Mouse (Mus musculus): ENCODE results near the gene H2-Eb1.
"Not testable (repeated sequence)": the region's sequence is repeated elsewhere in the genome, so short reads cannot be mapped to it uniquely, and the experiment has no call there.

The H2-Eb1 gene

GRCm38 (mm10) chr17:34292570-34292969 is 13.1 kb upstream of the H2-Eb1 start:
- no peak for DNase-seq

DNA sequence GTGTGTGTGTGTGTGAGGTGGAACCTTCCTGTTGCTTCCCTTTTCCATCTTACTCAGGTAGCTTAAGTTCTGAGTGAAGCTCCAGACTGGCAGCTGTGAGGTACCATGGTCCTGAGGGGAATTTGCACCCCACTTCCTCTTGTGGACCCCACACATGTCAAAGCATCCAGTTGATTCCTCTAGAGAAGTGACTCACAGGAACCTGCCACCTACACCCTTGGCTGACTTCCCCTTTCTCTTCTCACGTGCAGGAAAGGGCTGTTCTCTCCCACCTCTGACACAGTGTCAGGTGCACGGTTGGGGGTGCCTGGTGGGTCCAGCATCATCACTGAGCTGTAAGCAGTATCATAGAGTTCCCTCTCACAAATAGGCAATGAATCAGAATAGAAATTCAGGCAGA is 12.1 kb upstream of the H2-Eb1 start:
- no peak for DNase-seq

GRCm38 (mm10) chr17:34294249-34294648 is 11.4 kb upstream of the H2-Eb1 start:
- DNase-seq: no peak

GRCm38 (mm10) chr17:34295307-34295706 is 10.4 kb upstream of the H2-Eb1 start:
- DNase-seq: peak; percentile 35 to 50

GRCm38 (mm10) chr17:34295891-34296794 is 9.5 kb upstream of the H2-Eb1 start:
- DNase-seq: peak; percentile 64 to 87

DNA sequence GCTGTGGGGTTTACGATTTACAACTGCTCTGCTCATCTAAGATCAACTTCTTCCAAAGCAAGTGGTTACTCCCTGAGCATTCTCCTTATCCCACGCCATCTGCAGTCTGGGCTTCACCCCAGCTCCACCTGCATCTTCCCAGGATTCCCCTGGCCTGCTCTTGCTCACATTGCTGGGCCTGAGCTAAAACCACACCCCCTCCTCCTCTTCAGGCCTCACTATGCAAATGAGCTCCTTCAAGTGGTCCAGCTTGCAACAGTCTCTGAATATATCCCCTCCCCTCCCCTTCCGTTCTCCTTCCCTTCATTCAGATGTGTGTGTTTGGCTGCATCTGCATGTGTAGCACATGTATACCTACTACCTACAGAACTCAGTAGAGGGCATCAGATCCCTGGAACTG is 6.3 kb upstream of the H2-Eb1 start:
- DNase-seq: no peak

GRCm38 (mm10) chr17:34300071-34300470 is 5.6 kb upstream of the H2-Eb1 start:
- DNase-seq: no peak

DNA sequence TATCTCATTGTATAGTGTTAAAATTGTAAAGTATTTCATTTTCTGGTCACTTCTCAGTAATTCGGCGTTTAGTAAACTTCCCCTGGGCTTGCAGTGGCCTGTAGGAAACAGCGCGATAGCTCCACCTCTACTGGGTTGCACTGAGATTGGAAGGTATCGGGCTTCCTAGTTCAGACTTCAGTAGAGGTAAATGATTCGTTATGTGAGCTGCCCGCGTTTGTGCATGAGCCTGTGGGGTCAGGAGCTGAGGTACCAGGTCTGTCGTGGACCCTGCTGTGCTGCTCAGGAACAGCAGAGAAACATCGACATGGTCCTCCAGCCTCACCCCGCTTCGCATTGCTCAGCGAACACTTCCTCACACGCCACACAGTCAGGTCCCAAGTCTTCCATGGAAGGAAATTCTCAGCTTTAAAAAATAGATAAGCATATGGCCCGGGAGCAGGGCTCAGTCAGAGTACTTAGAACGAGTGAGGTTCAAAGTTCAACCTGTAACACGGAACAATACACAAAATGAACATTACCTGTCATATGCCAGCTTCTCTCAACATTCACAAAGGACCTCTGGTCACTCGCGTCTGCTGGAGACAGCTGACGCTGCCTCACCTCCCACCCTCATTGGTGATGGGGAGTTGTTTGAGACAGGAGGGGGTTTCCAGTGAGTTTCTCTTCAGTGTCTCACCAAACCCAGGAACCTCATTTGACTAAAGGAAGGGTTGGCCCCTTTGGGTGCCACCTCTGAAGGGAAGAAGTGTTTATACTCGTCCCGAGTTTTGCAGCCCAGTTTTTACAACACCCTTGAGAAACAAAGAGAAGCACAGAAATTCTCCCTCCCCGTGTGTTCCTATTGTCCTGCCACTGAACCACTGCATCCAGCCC is 4.7 kb upstream of the H2-Eb1 start:
- no peak for DNase-seq

DNA sequence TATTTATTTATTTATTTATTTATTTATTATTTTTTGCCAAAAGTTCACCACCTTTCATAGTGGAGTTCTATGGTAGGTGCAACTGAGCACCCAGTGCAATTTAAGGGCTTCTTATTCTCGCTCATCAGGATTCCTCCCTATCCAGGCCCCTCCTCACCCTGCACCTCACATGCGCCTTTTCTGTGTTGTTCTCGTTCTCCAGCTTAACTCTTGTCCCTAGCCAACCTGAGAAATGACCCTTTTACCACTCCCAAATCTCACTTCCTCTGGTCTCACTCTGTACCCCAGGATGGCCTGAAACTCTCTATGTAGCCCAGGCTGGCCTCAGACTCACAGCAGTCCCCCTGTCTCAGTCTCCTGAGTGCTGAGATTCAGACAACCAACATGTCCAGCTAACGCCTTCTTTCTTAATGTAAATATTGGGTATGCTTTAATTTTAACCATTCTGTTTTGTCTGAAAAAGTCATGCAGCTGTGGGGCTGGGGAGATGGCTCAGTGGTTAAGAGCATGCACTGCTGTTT is 3.9 kb upstream of the H2-Eb1 start:
- no peak for DNase-seq

GRCm38 (mm10) chr17:34303789-34304188 is 1.9 kb upstream of the H2-Eb1 start:
- no peak for DNase-seq

- peak; percentile 71 to 83 for DNase-seq
Observed at GRCm38 (mm10) chr17:34304751-34305150, 916 bp upstream of the H2-Eb1 start.

DNA sequence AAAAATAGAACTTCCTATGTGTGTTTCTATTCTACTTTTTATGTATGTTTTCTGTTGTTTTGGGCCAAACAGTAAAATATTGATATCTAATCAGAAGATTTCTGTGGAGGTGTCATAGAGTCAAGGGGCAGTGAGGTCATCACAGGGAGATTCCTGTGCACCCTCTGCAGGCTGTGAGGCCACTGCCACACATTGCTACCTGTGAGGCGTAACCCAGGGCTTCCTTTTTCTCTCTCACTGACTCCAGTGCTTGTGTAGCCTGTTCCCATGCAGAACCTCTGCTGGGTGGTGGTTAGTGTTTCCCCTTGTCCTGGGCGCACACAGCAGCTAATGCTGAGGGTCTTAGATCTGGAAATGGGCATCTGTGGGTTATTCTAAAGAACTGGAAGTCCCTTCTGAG is 740 bp downstream of the H2-Eb1 start:
- DNase-seq: no peak

DNA sequence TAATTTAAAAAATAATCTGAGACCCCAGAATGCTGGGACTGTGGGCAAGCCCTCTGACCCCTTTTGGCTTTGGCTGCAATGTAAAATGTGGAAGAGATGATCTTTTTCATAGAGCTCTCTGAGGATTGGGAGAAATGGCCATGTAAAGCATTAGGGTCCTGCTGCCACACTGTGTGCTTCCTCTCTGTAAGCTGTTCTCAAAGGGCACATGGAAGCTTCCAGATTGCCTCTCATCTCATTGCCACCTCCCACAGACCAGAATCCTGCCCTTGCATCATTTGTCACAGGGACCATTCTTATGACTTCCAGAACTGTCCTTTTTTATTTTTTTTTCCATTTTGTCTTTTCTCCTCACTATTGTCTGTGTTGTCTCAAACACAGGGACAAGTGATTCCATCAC is 1.5 kb downstream of the H2-Eb1 start:
- DNase-seq: no peak

- no peak for DNase-seq
Observed at GRCm38 (mm10) chr17:34308161-34308560, 2.5 kb downstream of the H2-Eb1 start.

DNA sequence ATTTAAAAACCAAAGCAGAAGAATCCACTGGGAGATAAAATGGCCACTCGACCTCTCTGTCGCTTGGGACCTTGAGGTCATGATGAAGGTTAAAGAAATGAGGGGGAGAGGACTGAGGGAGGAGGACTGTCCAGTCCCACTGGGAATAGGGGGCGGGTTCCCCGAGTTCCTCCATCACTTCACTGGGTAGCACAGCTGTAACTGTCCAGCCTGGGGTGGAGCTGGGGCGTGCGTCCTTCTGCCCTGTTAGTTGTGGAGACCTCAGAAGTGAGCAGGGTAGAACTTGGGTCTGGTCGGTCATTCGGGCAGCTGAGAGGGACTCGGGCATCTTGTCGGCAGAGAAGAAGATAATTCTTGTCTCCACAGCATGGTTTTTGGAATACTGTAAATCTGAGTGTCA is 3.6 kb downstream of the H2-Eb1 start:
- no peak for DNase-seq

GRCm38 (mm10) chr17:34309683-34310385 is 4.2 kb downstream of the H2-Eb1 start:
- DNase-seq: peak; percentile 74 to 82

- not testable (repeated sequence) for DNase-seq
Observed at GRCm38 (mm10) chr17:34310526-34310925, 4.9 kb downstream of the H2-Eb1 start.

DNA sequence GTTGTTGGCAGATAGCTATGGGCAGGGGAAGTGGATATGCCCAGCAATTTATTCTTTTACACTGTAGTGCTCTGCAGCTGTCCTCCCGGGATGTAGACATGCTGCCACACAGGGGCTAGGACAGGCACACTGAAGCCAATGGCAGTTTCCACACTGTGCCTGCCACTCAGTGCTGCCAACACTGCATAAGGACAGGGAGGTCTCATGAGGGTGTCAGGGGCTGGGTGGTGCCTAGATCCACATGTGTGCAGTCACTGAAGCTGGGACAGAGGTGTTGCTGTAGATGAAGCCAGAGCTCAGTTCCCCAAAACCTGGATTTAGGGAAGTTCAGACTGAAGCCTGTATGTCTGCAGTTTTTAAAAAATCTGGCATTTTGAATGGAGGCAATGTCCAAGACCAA is 6.5 kb downstream of the H2-Eb1 start:
- no peak for DNase-seq

GRCm38 (mm10) chr17:34313393-34313792 is 7.7 kb downstream of the H2-Eb1 start:
- peak; percentile 89 to 91 for DNase-seq

GRCm38 (mm10) chr17:34314286-34314685 is 8.6 kb downstream of the H2-Eb1 start:
- DNase-seq: no peak

DNA sequence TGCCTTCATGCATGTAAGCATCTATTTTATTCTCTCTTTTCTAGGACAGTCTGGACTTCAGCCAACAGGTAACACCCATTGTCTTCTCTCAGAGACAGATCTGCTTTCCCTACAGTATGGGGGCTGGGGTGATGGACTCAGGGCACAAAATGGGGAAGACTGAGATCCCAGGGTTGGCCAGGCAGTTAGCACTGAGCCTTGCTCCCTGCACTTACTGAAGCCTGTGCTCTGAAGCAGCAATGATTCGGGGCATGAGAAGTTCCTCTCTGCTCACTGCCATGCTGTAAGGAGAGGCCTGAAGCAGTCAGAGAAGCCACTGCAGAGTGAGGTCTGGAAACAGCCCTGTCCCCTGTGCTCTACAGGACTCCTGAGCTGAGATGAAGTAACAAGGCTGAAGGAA is 9.8 kb downstream of the H2-Eb1 start:
- no peak for DNase-seq

DNA sequence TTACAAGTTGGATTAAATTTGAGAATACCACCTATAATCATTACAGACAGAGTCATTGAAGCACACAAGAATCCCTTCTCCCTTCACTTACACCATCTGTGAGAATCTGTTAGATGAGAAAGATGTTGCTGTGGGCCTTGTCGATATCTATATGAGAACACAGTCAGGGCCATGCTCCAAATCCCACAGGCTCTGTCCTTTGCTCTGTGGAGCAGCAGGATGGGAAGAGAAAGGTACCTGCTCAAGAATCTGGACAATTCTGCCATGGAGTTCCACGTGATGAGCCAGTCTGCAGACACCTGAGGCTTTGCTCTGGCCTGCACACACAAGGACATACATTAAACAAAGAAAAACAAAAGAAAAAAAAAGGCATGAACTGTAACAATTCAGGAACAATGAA is 11.0 kb downstream of the H2-Eb1 start:
- DNase-seq: no peak

GRCm38 (mm10) chr17:34317275-34317674 is 11.6 kb downstream of the H2-Eb1 start:
- no peak for DNase-seq

All from cerebellum, postnatal 10 days (tissue).